Mouse (Mus musculus): Measurements from ENCODE around the gene Mfsd6l. TPM values are rescaled to one million over a fixed set of nuclear protein-coding genes. Genes with fewer than 3 reads are reported as not detected.

Gene Mfsd6l
- under 1 TPM; 0.34 to 0.56 TPM for total RNA-seq (2021)
- long read RNA-seq, experiment 1 = 0 reads
- long read RNA-seq, experiment 2 = 0 reads

GRCm38 (mm10) chr11:68555918-68556584, at the start of gene Mfsd6l:
Gene Mfsd6l (plus strand): TSS chr11:68556186.
- no peak for DNase-seq (ENCODE audit: low spot score in 2 of 2)

DNA sequence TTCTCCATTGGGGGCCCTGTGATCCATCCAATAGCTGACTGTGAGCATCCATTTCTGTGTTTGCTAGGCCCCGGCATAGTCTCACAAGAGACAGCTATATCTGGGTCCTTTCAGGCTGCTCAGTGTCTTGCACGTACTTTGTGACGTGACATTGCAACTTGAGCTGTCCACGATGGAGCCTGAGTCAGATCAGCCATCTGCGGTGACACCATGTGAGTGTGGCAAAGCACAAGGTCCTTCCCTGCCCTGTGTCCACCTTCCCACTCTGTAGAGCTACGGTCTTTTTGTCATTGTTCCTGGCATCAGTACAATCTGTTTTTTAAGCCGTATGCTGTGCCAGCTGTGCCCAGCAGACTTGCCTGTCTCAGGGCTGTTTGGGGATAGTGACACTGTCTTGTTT, 48.7 kb upstream of the Mfsd6l start:
- DNase-seq (ENCODE audit: low spot score in 2 of 2) = no peak

- no peak for DNase-seq (ENCODE audit: low spot score in 2 of 2)
Measured at GRCm38 (mm10) chr11:68508619-68509018, 47.4 kb upstream of the Mfsd6l start.

DNA sequence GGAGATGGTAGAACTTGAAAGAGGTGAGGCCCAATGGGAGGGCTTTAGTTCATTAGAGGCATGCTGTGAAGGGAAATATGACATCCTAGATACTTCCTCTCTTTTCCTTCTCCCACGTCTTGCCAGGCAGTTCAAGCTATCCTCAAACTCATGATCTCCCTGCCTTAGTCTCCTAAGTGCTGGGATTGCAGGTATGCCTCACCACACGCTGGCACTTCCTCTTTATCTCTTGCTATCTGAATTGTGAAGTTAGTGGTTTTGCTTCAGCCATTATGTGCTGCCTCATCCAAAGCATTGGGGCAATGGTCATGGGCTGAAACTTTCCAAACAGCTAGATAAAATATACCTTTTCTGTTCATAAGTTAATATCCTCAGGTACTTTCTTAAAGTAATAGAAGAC, 46.8 kb upstream of the Mfsd6l start:
- no peak for DNase-seq (ENCODE audit: low spot score in 2 of 2)

- DNase-seq (ENCODE audit: low spot score in 2 of 2) = no peak
Measured at GRCm38 (mm10) chr11:68513969-68514368, 42.0 kb upstream of the Mfsd6l start.

- no peak for DNase-seq (ENCODE audit: low spot score in 2 of 2)
Measured at GRCm38 (mm10) chr11:68519362-68519761, 36.6 kb upstream of the Mfsd6l start.

GRCm38 (mm10) chr11:68519815-68520214, 36.2 kb upstream of the Mfsd6l start:
- DNase-seq (ENCODE audit: low spot score in 2 of 2) = no peak

- DNase-seq (ENCODE audit: low spot score in 2 of 2) = no peak
Measured at GRCm38 (mm10) chr11:68520439-68520838, 35.5 kb upstream of the Mfsd6l start.

DNA sequence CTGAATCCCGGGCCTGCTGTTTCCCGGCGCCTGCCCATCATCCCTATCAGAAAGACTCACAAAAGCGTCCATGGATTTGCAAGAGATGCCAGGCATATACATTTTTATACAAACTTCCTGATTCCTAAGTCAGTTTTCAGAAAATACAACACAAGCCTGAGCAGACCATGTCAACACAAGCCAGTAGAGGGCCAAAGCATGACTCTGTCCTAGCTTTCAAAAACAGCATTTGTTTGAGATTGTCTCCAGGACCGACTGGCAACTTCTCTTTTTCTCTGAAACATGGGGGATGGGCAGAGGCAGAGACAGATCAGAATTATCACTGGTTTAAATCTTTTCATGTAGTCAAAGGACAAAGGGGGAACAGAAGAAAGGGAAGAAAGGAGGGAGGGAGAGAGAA, 34.6 kb upstream of the Mfsd6l start:
- DNase-seq (ENCODE audit: low spot score in 2 of 2) = no peak

DNA sequence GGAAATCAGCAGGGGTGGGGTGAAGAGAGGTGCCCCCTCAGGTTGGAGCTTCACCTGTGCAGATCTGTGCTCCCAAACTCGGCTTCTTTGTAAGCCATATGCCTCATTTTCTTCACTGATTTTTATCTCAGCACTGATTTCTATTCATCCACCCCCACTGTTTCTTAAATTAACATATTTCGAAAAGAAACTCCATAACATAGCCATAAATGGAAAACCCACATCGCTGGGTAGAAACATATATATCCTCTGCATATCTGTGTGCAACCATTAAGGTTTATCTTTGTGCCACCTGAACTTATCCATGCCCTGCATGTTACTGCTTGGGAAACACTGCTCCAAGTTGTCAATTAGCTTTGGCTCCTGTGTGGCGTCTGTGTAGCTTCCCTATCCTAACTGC, 29.5 kb upstream of the Mfsd6l start:
- no peak for DNase-seq (ENCODE audit: low spot score in 2 of 2)

- peak in 1 of 2 experiments; percentile 17 for DNase-seq (ENCODE audit: low spot score in 2 of 2)
Measured at GRCm38 (mm10) chr11:68531066-68531806, 24.8 kb upstream of the Mfsd6l start.

DNA sequence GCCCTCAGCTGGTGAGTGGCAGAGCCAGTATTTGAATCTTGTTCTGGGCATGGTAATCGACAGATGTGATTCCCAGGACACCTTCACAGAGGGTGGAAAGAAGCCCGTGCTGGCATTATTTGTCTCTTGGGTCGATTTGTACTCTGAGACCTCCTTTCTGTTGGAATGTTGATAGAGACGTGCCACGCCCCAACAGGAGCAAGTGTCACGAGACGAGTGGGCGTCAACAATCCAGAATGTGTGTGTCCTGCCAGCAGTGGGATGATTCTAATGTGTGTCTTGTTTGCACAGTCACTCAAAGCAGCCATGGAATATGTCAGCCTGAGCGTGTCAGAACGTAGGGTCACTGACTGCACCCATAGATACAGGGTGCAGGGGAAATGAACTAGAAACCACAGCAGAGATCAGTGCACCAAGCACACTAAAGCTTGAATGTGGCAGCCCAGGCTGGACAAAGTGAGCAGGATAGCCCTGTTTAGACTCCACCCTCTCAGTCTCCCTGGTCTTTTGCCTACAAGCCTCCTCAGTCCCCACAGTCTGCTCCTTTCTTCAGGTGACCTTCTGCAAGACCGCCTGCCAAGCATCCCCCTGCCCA, 23.9 kb upstream of the Mfsd6l start:
- no peak for DNase-seq (ENCODE audit: low spot score in 2 of 2)

DNA sequence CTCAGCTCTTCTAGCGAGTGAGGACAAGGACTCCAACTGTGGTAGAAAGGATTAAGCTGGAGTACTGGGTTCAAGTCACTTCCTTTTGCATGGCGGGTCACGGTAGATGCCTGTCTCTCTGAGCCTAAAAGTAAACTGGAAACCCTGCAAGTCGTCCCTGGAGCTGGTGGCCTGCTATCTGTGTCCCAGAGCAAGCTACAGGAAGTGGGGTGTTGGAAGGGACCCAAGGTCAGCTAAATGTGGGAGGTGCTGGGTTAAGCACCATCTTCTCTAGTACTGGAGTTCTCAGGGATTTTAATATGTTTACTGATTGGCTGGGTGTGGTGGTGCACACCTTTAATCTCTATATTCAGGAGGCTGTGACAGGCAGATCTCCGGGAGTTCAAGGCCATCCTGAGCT, 23.2 kb upstream of the Mfsd6l start:
- no peak for DNase-seq (ENCODE audit: low spot score in 2 of 2)

DNA sequence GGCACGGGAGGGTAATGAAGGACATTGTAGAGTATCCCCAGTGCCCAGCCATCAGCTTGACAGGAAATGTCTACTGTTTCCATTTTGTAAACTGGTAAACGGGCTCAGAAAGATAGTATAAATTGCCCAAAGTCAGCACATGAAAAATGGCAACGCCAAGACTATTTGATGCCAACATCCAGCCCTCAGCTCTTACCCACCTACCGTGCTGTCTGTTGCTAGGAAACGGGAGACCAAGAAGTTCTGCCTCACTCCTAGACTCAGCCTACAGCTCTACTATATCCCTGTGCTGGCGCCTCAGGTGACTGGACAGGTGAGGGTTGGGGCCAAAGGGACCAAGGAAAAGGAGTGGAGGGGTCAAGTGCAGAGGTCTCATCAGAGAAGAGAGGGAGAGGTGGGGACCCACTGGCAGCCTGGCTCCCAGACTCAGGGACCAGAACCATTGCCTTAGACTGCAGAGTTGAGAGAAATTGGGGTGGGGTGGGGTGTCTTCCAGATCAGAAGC, 22.0 kb upstream of the Mfsd6l start:
- DNase-seq (ENCODE audit: low spot score in 2 of 2) = no peak

- DNase-seq (ENCODE audit: low spot score in 2 of 2) = no peak
Measured at GRCm38 (mm10) chr11:68536026-68536425, 20.0 kb upstream of the Mfsd6l start.

DNA sequence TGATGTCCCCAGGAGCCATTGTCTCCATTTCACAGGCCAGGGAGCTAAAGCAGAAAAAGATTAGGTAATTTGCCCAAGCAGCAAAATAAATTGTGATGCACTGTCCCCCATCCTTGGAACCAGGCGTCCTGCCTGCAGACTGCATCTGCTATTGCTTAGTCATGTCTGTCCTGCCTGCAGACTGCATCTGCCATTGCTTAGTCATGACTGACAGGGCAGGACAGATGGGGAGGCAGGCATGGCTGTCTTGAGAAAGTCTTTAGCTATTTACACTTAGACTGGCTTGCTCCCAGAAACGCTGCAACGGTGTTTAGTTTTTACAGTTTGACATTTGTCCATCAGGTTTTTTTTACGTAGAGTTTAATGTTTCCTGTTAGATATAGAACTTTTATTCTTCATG, 19.5 kb upstream of the Mfsd6l start:
- DNase-seq (ENCODE audit: low spot score in 2 of 2) = no peak

DNA sequence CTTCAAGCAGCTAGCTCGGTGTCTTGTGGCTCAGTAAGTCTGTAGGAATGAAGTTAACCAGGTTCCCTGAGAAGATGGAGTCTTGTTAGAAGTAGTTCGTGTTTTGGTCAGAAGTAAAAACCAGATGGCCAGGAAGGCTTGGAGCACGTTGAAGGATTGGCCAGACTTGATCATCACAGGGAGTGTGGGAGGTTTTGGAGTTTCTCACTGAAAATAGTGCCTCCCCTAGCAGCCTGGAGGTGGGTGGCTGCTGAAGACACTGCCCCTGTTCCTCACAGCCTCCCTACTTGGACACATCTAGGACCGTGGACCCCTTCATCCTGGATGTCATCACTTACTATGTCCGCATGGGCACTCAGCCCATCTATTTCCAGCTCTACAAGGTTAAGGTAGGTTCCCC, 16.4 kb upstream of the Mfsd6l start:
- no peak for DNase-seq (ENCODE audit: low spot score in 2 of 2)

DNA sequence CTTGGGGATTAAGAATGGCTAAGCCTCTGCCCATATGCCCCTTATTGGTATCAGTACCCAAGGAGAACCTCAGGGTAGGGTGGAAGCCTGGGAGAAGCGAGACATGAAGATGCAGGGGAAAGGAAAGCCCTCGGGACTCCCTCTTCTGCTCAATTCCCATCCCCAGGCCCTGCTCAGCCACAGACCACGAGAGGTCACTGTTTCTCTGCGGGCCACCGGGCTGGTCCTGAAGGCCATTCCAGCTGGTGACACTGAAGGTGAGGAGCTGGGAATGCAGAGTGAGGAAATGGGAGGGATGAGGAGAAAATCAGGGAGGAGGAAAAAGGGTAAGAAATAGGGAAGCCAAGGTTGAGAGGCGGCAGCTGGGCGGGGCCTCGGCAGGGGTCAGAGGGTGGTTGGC, 11.4 kb upstream of the Mfsd6l start:
- DNase-seq (ENCODE audit: low spot score in 2 of 2) = peak in 1 of 2 experiments; percentile 16

- no peak for DNase-seq (ENCODE audit: low spot score in 2 of 2)
Measured at GRCm38 (mm10) chr11:68545172-68545571, 10.8 kb upstream of the Mfsd6l start.

GRCm38 (mm10) chr11:68545682-68546222, 10.2 kb upstream of the Mfsd6l start:
- DNase-seq (ENCODE audit: low spot score in 2 of 2) = no peak

- DNase-seq (ENCODE audit: low spot score in 2 of 2) = no peak
Measured at GRCm38 (mm10) chr11:68547484-68547883, 8.5 kb upstream of the Mfsd6l start.

DNA sequence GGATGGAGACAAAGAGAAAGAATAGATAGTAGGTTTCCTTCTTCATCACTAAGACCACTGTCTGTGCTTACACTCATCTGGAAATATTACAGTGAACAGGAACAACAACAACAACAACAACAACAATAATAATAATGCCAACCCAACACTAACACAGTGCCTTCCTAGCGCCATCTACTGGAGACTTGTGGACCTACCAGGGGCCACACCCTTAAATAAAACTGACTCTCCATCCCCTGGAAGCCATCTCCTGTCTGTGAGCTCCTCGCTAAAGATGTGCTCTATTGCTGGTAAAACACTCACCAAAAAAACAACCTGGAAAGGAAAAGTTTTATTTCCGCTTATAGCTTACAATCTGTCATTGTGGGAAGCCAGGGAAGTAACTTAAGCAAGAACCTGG, 6.4 kb upstream of the Mfsd6l start:
- DNase-seq (ENCODE audit: low spot score in 2 of 2) = no peak
